Mouse (Mus musculus) lung, postnatal 0 days (tissue): Measurements from ENCODE around the gene Gcnt4. TPM values are rescaled to one million over a fixed set of nuclear protein-coding genes. Genes with fewer than 3 reads are reported as not detected.
A peak's percentile ranks its signal among the peaks of the same experiment; 100 is the strongest.

Experiments used
- ATAC-seq: fragments of 200-750 bp; cut with Nextera tagmentation; 2 replicates; pipeline ENCODE4 v1.8.0; 2017; ENCODE audit warnings: moderate library complexity
- DNase-seq: peaks from one replicate; pipeline ENCODE4 v3.0.0-alpha.2; 2016; ENCODE audit warnings: low spot score
- H3K27ac ChIP-seq: fragments of 300-500 bp; sonication (generic); 2 replicates; pipeline ENCODE4 v1.5.1; 2014; ENCODE audit warnings: antibody characterized with exemption, mild to moderate bottlenecking, low read length, mixed read lengths
- H3K27me3 ChIP-seq: fragments of 300-500 bp; sonication (generic); replicated peaks from 2 replicates; pipeline ENCODE4 v1.6.1; 2014; ENCODE audit warnings: low read length, mixed read lengths; ENCODE audit not compliant: insufficient read depth
- H3K36me3 ChIP-seq: fragments of 300-500 bp; sonication (generic); 2 replicates; pipeline ENCODE4 v1.6.1; 2014; ENCODE audit warnings: low read length, mixed read lengths; ENCODE audit not compliant: insufficient read depth
- H3K4me1 ChIP-seq: fragments of 300-500 bp; sonication (generic); 2 replicates; pipeline ENCODE4 v1.6.1; 2014; ENCODE audit warnings: antibody characterized with exemption, low read depth, low read length, mixed read lengths; ENCODE audit not compliant: insufficient read depth
- H3K4me2 ChIP-seq: fragments of 300-500 bp; sonication (generic); replicated peaks from 2 replicates; pipeline ENCODE4 v1.6.1; 2014; ENCODE audit warnings: low read depth, mild to moderate bottlenecking, low read length, moderate library complexity, mixed read lengths
- H3K4me3 ChIP-seq: fragments of 300-500 bp; sonication (generic); 2 replicates; pipeline ENCODE4 v1.5.1; 2014; ENCODE audit warnings: low read depth, low read length
- H3K9ac ChIP-seq: fragments of 300-500 bp; sonication (generic); replicated peaks from 2 replicates; pipeline ENCODE4 v1.6.1; 2014; ENCODE audit warnings: low read depth, mild to moderate bottlenecking
- H3K9me3 ChIP-seq: fragments of 300-500 bp; sonication (generic); 2 replicates; pipeline ENCODE4 v1.6.1; 2016; ENCODE audit warnings: low read length, mixed read lengths
- CTCF ChIP-seq: IDR thresholded peaks from 2 replicates; pipeline ENCODE4 v1.5.1; 2016; ENCODE audit warnings: antibody characterized with exemption, mild to moderate bottlenecking
- EP300 ChIP-seq: IDR thresholded peaks from 2 replicates; pipeline ENCODE4 v1.6.1; 2016; ENCODE audit warnings: antibody characterized with exemption, mild to moderate bottlenecking, control low read depth
- WGBS: fragments of 180-500 bp; shearing (Covaris S2); extraction: QIAGEN DNeasy Blood & Tissue Kit; methylation state at CpG from one replicate; pipeline ENCODE4 v1.1.7; 2014; 5-methylcytosine and 5-hydroxymethylcytosine counted together
- polyA plus RNA-seq: library from polyadenylated mRNA; unstranded; fragments of >200 nt; fragmentation: Nextera tagmentation; extraction: Ambion mirVana; gene quantifications from 2 replicates; pipeline ENCODE4 v1.2.1, GENCODE M21; 2015

Gcnt4 gene
- polyA plus RNA-seq = 0.19 and 0.27 TPM in 2 replicates

- H3K27ac ChIP-seq = no peak within 1 kb of the TSS
- ATAC-seq = peak; percentile 88
- TF ChIP-seq EP300 = no peak
- no peaks in the 10 kb centered on the region for H3K36me3 ChIP-seq
- H3K4me2 ChIP-seq = peak within 1 kb of the TSS; percentile 100
- no peaks in the 10 kb centered on the region for H3K9me3 ChIP-seq
- peak; percentile 83 for DNase-seq
- H3K4me3 ChIP-seq = peak within 1 kb of the TSS; percentile 71
- WGBS = 9% methylated on average over 50 of the region's 56 CpGs
- peak within 1 kb of the TSS; percentile 43; the same call in 1 of the 2 replicates for H3K9ac ChIP-seq
- H3K4me1 ChIP-seq = peaks cover 3% of the 10 kb centered on the region; the same call in 1 of the 2 replicates
- no peaks in the 10 kb centered on the region for H3K27me3 ChIP-seq
Observed at GRCm38 (mm10) chr13:96923999-96924961, at the start of gene Gcnt4. Gene Gcnt4 (plus strand): TSS chr13:96924689.

- H3K4me3 ChIP-seq = no peak overlapping the region
- ATAC-seq (no peak), DNase-seq (no peak)
- no peak overlapping the region for H3K9ac ChIP-seq
- H3K27me3 ChIP-seq = no peaks in the 10 kb centered on the region
- H3K4me1 ChIP-seq = no peaks in the 10 kb centered on the region
- TF ChIP-seq EP300 (no peak), CTCF (no peak)
- H3K4me2 ChIP-seq = no peak overlapping the region
- H3K9me3 ChIP-seq = no peaks in the 10 kb centered on the region
- 67% methylated on average over 12 of the region's 12 CpGs for WGBS
- H3K36me3 ChIP-seq = no peaks in the 10 kb centered on the region
- no peak overlapping the region for H3K27ac ChIP-seq
Observed at GRCm38 (mm10) chr13:96878220-96879057, 46.0 kb upstream of the Gcnt4 start.

- no peaks in the 10 kb centered on the region for H3K4me1 ChIP-seq
- 47% methylated on average over 1 of the region's 1 CpGs for WGBS
Observed at GRCm38 (mm10) chr13:96884534-96884933, 40.0 kb upstream of the Gcnt4 start.

DNA sequence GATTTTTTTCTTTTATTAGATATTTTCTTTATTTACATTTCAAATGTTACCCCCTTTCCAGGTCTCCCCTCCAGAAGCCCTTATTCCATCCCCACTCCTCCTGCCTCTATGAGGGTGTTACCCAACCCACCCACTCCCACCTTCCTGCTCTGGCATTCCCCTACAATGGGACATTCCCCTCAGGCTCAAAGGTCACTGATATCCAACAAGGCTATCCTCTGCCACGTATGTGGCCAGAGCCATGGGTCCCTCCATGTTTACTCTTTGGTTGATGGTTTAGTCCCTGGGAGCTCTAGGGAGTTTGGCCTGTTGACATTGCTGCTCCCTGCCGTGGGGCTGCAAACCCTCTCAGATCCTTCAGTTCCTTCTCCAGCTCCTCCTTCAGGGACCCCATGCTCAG, 34.5 kb upstream of the Gcnt4 start:
- ATAC-seq = no peak
- DNase-seq = no peak
- Histone ChIP-seq H3K4me2 (no peak overlapping the region), H3K36me3 (no peaks in the 10 kb centered on the region), H3K27me3 (no peaks in the 10 kb centered on the region), H3K9ac (no peak overlapping the region), H3K27ac (no peak overlapping the region), H3K4me3 (no peak overlapping the region), H3K9me3 (no peaks in the 10 kb centered on the region), H3K4me1 (no peaks in the 10 kb centered on the region)
- TF ChIP-seq CTCF (no peak), EP300 (no peak)
- WGBS = 22% methylated on average over 2 of the region's 2 CpGs

More at GRCm38 (mm10) chr13:96884534-96884933, 40.0 kb upstream of the Gcnt4 start:
- H3K27ac ChIP-seq = no peak overlapping the region
- TF ChIP-seq EP300 = no peak
- no peak for TF ChIP-seq CTCF
- H3K9me3 ChIP-seq = no peaks in the 10 kb centered on the region
- H3K27me3 ChIP-seq = no peaks in the 10 kb centered on the region
- ATAC-seq (no peak), DNase-seq (no peak)
- H3K4me3 ChIP-seq = no peak overlapping the region
- no peak overlapping the region for H3K9ac ChIP-seq
- H3K36me3 ChIP-seq = no peaks in the 10 kb centered on the region
- no peak overlapping the region for H3K4me2 ChIP-seq

- no peaks in the 10 kb centered on the region for H3K27me3 ChIP-seq
- H3K36me3 ChIP-seq = no peaks in the 10 kb centered on the region
- H3K4me1 ChIP-seq = no peaks in the 10 kb centered on the region
- no peaks in the 10 kb centered on the region for H3K9me3 ChIP-seq
- H3K9ac ChIP-seq = no peak overlapping the region
- ATAC-seq = no peak
- H3K4me2 ChIP-seq = no peak overlapping the region
- H3K27ac ChIP-seq = no peak overlapping the region
- H3K4me3 ChIP-seq = no peak overlapping the region
- TF ChIP-seq EP300 = no peak
- TF ChIP-seq CTCF = no peak
- DNase-seq = no peak
- 78% methylated on average over 2 of the region's 2 CpGs for WGBS
Observed at GRCm38 (mm10) chr13:96895144-96895543, 29.3 kb upstream of the Gcnt4 start.

- no peaks in the 10 kb centered on the region for H3K27me3 ChIP-seq
- H3K27ac ChIP-seq = no peak overlapping the region
- ATAC-seq (no peak), DNase-seq (no peak)
- H3K4me1 ChIP-seq = no peaks in the 10 kb centered on the region
- 52% methylated on average over 3 of the region's 3 CpGs for WGBS
- no peak overlapping the region for H3K9ac ChIP-seq
- no peak overlapping the region for H3K4me2 ChIP-seq
- H3K36me3 ChIP-seq = no peaks in the 10 kb centered on the region
- H3K4me3 ChIP-seq = no peak overlapping the region
- TF ChIP-seq CTCF = no peak
- TF ChIP-seq EP300 = no peak
- H3K9me3 ChIP-seq = no peaks in the 10 kb centered on the region
Observed at GRCm38 (mm10) chr13:96906717-96907116, 17.8 kb upstream of the Gcnt4 start.
